Mouse (Mus musculus): ENCODE results near the gene Agt.

DNA sequence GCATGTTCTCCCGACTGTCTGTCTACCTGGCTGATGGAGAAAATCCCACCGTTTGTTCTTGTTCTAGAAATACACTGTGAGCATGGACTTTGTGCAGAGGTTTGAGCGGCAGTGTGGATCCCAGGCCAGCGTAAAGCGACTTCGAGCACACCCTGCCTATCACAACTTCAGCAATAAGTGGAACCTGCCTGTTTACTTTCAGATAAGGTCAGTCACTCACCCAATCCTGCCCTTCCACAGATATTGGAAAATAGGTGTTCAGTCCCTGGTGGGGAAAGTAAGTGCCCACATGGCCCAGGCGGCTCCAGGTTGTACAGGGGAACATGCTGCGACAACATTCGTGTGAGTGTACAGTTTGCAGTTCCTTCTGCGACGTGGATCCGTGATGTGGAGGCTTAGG lies 28.6 kb downstream of the Agt start:
- no peak for TF ChIP-seq CTCF (conservative IDR thresholded peaks at IDR 0.05; ENCODE audit: insufficient read depth, insufficient read length, low read depth, low read length)
- TF ChIP-seq POLR2A (IDR thresholded peaks at IDR 0.05; ENCODE audit: low read depth, low read length) = no peak
